Mouse (Mus musculus): ENCODE results near the gene Psmc4.

- no peak for TF ChIP-seq CTCF (IDR thresholded peaks at IDR 0.05; ENCODE audit: borderline replicate concordance, insufficient read depth, low read depth, low read length)
- TF ChIP-seq POLR2A (IDR thresholded peaks at IDR 0.05; ENCODE audit: borderline replicate concordance, insufficient read depth, low read length): no peak
Observed at GRCm38 (mm10) chr7:28068661-28069060, 18.8 kb upstream of the Psmc4 start.

Measured in cerebellum, adult 2 months (tissue).